Mouse (Mus musculus): ENCODE results near the gene Hist1h2ac. TPM values are rescaled to one million over a fixed set of nuclear protein-coding genes. Genes with fewer than 3 reads are reported as not detected.
A peak's percentile ranks its signal among the peaks of the same experiment; 100 is the strongest.
"Not testable (repeated sequence)": the region's sequence is repeated elsewhere in the genome, so short reads cannot be mapped to it uniquely, and the experiment has no call there.

The Hist1h2ac gene
- polyA plus RNA-seq, 1 experiment from 2014 or later, result 0.17 TPM

DNA sequence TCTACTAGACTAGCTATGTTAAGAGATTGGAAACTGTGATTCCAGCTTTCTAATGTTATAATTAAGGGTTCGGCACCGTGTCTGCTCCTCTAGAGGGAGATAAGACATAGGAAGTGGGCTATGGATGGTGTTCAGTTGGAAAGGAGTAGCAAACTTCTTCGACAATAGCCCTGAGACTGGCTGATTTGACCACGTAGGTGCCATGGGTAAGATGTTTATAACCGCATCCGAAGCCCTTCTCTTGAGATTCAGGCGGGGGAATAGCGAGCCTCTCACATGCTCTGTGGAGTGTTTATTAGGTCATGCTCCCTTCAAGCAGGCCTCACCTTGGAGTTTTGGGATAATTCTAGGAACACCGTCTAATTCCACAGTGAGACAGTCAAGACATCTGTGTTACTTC, 11.2 kb upstream of the Hist1h2ac start:
- H3K27ac ChIP-seq (ENCODE audit: low read depth, low read length), result no peak overlapping the region
- no peak overlapping the region for H3K9ac ChIP-seq (replicated peaks; ENCODE audit: low read depth, low read length)
- no peaks in the 10 kb centered on the region for H3K9me3 ChIP-seq (ENCODE audit: control insufficient read depth, low read length)
- H3K4me1 ChIP-seq (ENCODE audit: control insufficient read depth, insufficient read depth, low read length), result peaks cover 3% of the 10 kb centered on the region; the same call in 1 of the 2 replicates
- 96% methylated on average over 9 of the region's 9 CpGs for WGBS
- no peak overlapping the region for H3K4me3 ChIP-seq (ENCODE audit: low read depth, low read length)
- H3K4me2 ChIP-seq (ENCODE audit: low read depth, low read length), result no peak overlapping the region
- no peaks in the 10 kb centered on the region for H3K36me3 ChIP-seq (ENCODE audit: control insufficient read depth, insufficient read depth, low read length)
- ATAC-seq (ENCODE audit: low read depth), result no peak
- H3K27me3 ChIP-seq (ENCODE audit: control insufficient read depth, insufficient read depth, low read length), result no peaks in the 10 kb centered on the region

DNA sequence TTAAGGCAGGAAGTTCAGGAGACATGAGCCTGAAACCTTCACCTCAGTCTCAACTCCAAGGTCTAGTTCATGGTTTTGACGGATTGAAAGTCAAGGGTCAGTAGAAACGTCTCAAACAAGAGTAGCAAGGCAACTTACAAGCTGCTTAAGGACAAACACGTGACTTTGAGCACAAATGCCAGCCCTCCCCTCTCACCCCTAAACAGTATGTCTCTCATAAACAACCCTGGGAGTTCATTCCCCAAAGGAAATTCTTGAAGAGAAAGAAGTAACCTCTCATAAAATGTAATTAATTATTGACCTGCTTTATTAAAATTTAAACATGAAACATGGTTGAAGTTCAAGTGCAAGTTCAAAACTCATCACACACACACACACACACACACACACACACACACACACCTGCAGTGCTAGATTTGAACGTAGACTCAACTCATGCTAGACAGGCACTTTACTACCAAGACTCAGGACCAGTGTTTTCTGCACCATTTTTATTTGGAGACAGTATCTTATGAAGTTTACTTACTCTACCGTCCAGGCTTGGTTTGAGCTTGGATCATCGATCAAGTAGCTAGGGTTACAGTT, 10.2 kb upstream of the Hist1h2ac start:
- no peak overlapping the region for H3K9ac ChIP-seq (replicated peaks; ENCODE audit: low read depth, low read length)
- no peaks in the 10 kb centered on the region for H3K27me3 ChIP-seq (ENCODE audit: control insufficient read depth, insufficient read depth, low read length)
- WGBS, result 88% methylated on average over 6 of the region's 6 CpGs
- no peaks in the 10 kb centered on the region for H3K36me3 ChIP-seq (ENCODE audit: control insufficient read depth, insufficient read depth, low read length)
- H3K4me2 ChIP-seq (ENCODE audit: low read depth, low read length), result no peak overlapping the region
- H3K4me3 ChIP-seq (ENCODE audit: low read depth, low read length), result no peak overlapping the region
- peaks cover 3% of the 10 kb centered on the region; the same call in 1 of the 2 replicates for H3K4me1 ChIP-seq (ENCODE audit: control insufficient read depth, insufficient read depth, low read length)
- no peak for ATAC-seq (ENCODE audit: low read depth)
- H3K9me3 ChIP-seq (ENCODE audit: control insufficient read depth, low read length), result no peaks in the 10 kb centered on the region
- H3K27ac ChIP-seq (ENCODE audit: low read depth, low read length), result no peak overlapping the region

DNA sequence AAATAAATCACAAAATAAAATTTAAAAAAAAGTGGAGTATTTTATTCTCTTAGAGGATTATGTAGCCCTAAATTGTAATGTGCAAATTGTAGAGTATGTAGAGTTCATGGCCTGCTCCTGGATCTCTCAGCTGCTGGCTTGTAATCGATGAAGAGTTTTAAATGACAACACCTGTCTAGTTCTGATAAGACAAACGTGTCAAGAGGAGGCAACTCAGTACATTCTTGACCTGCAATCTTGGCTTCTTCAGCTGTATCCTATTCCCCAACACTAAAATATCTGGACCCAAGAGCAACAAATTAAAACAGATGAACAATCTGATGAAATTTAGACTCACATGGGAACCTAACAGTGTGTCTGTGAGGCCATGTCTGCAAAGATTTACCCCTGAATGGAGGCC, 5.7 kb upstream of the Hist1h2ac start:
- WGBS, result 84% methylated on average over 2 of the region's 2 CpGs
- peaks cover 8% of the 10 kb centered on the region; the same call in 1 of the 2 replicates for H3K4me1 ChIP-seq (ENCODE audit: control insufficient read depth, insufficient read depth, low read length)
- H3K27me3 ChIP-seq (ENCODE audit: control insufficient read depth, insufficient read depth, low read length), result no peaks in the 10 kb centered on the region
- no peak overlapping the region for H3K27ac ChIP-seq (ENCODE audit: low read depth, low read length)
- no peaks in the 10 kb centered on the region for H3K9me3 ChIP-seq (ENCODE audit: control insufficient read depth, low read length)
- no peak overlapping the region for H3K4me3 ChIP-seq (ENCODE audit: low read depth, low read length)
- H3K36me3 ChIP-seq (ENCODE audit: control insufficient read depth, insufficient read depth, low read length), result no peaks in the 10 kb centered on the region
- no peak for ATAC-seq (ENCODE audit: low read depth)
- H3K9ac ChIP-seq (replicated peaks; ENCODE audit: low read depth, low read length), result no peak overlapping the region
- no peak overlapping the region for H3K4me2 ChIP-seq (ENCODE audit: low read depth, low read length)

DNA sequence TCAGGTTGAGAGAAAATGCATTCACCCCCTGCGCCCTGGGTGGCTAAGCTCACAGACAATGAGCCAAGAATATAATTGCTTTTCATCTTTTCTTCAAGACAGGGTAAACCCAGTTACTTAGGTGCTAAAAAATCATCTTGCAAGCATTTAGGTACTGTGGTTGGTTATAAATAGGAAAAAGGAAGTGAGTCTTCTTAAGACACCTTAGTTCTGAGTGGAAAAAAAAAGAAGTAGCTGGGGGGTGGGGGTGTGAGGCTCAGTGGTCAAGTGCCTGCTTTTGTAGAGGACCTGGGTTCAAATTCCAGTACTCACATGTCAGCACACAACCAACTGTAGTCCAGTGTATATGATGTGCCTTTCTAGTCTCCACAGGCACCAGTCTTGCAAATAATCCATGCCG, 5.2 kb upstream of the Hist1h2ac start:
- Histone ChIP-seq H3K4me3 (ENCODE audit: low read depth, low read length) (no peak overlapping the region), H3K27ac (ENCODE audit: low read depth, low read length) (no peak overlapping the region), H3K36me3 (ENCODE audit: control insufficient read depth, insufficient read depth, low read length) (no peaks in the 10 kb centered on the region), H3K4me2 (ENCODE audit: low read depth, low read length) (no peak overlapping the region), H3K27me3 (ENCODE audit: control insufficient read depth, insufficient read depth, low read length) (no peaks in the 10 kb centered on the region), H3K4me1 (ENCODE audit: control insufficient read depth, insufficient read depth, low read length) (peaks cover 8% of the 10 kb centered on the region; the same call in 1 of the 2 replicates), H3K9me3 (ENCODE audit: control insufficient read depth, low read length) (no peaks in the 10 kb centered on the region), H3K9ac (replicated peaks; ENCODE audit: low read depth, low read length) (no peak overlapping the region)
- no peak for ATAC-seq (ENCODE audit: low read depth)
- 94% methylated on average over 2 of the region's 2 CpGs for WGBS

DNA sequence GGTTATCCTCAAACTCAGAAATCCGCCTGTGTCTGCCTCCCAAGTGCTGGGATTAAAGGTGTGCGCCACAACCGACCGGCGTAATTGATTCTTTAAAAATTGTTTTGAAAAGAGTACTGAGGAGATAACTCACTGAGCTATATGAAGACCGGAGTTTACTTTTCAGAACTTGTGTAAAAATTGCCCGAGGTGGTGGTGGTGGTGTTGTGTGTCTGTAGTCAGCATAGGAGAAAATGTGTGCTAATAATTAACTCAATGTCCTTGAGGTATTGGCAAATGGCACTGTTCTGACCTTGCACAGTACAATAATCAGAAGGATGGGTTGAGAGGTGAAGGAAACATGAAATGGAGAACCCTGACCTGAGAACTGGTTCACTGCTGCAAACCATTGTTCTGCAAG, 4.2 kb upstream of the Hist1h2ac start:
- no peak for ATAC-seq (ENCODE audit: low read depth)
- WGBS, result 98% methylated on average over 7 of the region's 7 CpGs

DNA sequence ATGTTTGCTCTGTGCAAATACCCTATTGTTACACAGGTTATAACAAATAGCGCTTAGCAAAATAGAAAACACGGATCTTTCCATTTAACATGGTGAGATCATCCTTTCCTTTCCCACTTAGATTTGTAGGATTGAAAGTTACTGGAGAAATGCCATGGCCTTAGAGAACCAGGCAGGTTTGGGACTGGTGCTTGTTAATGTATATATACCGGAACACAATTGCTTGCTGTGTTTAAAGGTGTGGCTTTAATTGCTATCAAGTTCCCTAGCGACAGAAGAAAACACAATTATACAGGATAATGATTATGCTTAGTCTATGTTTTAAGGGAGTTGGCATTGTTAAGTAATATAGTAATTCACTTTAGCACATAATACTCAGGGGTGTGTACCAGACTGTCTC, 3.4 kb upstream of the Hist1h2ac start:
- no peak for ATAC-seq (ENCODE audit: low read depth)
- H3K36me3 ChIP-seq (ENCODE audit: control insufficient read depth, insufficient read depth, low read length), result no peaks in the 10 kb centered on the region
- H3K4me3 ChIP-seq (ENCODE audit: low read depth, low read length), result no peak overlapping the region
- WGBS, result 87% methylated on average over 4 of the region's 4 CpGs
- no peak overlapping the region for H3K9ac ChIP-seq (replicated peaks; ENCODE audit: low read depth, low read length)
- no peak overlapping the region for H3K27ac ChIP-seq (ENCODE audit: low read depth, low read length)
- H3K4me2 ChIP-seq (ENCODE audit: low read depth, low read length), result no peak overlapping the region
- H3K4me1 ChIP-seq (ENCODE audit: control insufficient read depth, insufficient read depth, low read length), result peaks cover 14% of the 10 kb centered on the region; the same call in 1 of the 2 replicates
- H3K9me3 ChIP-seq (ENCODE audit: control insufficient read depth, low read length), result no peaks in the 10 kb centered on the region
- H3K27me3 ChIP-seq (ENCODE audit: control insufficient read depth, insufficient read depth, low read length), result no peaks in the 10 kb centered on the region

More for the DNA sequence above, 4.2 kb upstream of the Hist1h2ac start:
- H3K27me3 ChIP-seq (ENCODE audit: control insufficient read depth, insufficient read depth, low read length), result no peaks in the 10 kb centered on the region
- peaks cover 11% of the 10 kb centered on the region; the same call in 1 of the 2 replicates for H3K4me1 ChIP-seq (ENCODE audit: control insufficient read depth, insufficient read depth, low read length)
- H3K9ac ChIP-seq (replicated peaks; ENCODE audit: low read depth, low read length), result no peak overlapping the region
- no peak overlapping the region for H3K4me2 ChIP-seq (ENCODE audit: low read depth, low read length)
- no peaks in the 10 kb centered on the region for H3K36me3 ChIP-seq (ENCODE audit: control insufficient read depth, insufficient read depth, low read length)
- H3K9me3 ChIP-seq (ENCODE audit: control insufficient read depth, low read length), result no peaks in the 10 kb centered on the region
- H3K27ac ChIP-seq (ENCODE audit: low read depth, low read length), result no peak overlapping the region
- H3K4me3 ChIP-seq (ENCODE audit: low read depth, low read length), result no peak overlapping the region

DNA sequence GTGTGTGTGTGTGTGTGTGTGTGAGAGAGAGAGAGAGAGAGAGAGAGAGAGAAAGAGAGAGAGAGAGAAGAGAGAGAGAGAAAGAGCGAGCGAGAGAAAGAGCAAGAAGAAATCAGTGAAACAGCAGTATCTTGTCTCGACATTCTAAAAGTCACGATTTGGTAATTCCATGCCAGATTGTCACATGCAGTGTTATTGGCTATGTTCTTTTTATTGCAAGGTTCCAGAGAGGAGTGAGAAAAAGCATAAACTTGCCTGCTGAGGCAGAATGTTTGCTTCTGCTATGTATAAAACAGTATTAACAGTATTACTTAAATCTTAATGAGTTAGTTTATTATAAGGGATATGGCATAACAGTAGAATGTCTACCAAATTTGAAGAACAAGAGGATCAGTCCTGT, 2.2 kb upstream of the Hist1h2ac start:
- no peak for ATAC-seq (ENCODE audit: low read depth)
- Histone ChIP-seq H3K36me3 (ENCODE audit: control insufficient read depth, insufficient read depth, low read length) (no peaks in the 10 kb centered on the region), H3K27ac (ENCODE audit: low read depth, low read length) (no peak overlapping the region; the same call in 1 of the 2 replicates), H3K4me1 (ENCODE audit: control insufficient read depth, insufficient read depth, low read length) (peaks cover 14% of the 10 kb centered on the region; the same call in 1 of the 2 replicates), H3K9me3 (ENCODE audit: control insufficient read depth, low read length) (no peaks in the 10 kb centered on the region), H3K4me2 (ENCODE audit: low read depth, low read length) (peak overlapping the region; percentile 77), H3K4me3 (ENCODE audit: low read depth, low read length) (peak overlapping the region; percentile 51; the same call in 1 of the 2 replicates), H3K27me3 (ENCODE audit: control insufficient read depth, insufficient read depth, low read length) (no peaks in the 10 kb centered on the region), H3K9ac (replicated peaks; ENCODE audit: low read depth, low read length) (no peak overlapping the region; the same call in 1 of the 2 replicates)
- 64% methylated on average over 4 of the region's 4 CpGs for WGBS

DNA sequence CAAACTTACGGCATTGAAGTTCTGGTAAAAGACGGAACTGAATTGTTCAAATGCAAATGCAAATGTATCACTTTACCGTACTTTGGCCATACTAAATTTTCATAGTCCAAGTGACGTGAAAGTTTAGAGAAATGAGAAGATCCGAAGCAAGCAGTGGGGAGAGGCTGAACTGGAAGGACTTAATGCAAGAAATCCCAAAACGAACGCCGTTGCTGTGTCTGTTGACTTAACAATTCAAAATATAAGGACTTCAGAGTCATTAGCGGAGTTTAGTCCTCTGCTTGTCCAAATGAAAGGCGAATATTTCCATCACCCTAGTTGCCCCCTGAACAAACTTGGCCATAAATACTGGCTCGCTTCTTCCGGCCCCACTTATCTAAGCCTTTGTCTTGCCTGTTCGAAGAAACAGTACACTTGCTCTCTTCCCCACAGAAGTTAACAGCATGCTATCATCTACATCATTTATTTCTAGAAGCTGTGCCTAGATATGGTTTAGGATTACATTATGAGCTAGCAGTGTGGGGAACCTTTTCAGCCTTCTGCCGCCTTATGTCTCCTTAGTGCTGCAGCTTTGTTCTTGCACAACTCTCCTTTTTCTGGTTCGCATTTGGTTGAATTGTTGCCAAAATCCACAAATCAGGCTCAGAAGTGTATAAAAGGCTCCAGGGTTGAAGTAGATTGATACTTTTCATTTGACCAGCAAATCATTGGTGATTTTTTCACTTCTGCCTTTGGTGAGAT, 1.5 kb upstream of the Hist1h2ac start:
- H3K27me3 ChIP-seq (ENCODE audit: control insufficient read depth, insufficient read depth, low read length), result no peaks in the 10 kb centered on the region

DNA sequence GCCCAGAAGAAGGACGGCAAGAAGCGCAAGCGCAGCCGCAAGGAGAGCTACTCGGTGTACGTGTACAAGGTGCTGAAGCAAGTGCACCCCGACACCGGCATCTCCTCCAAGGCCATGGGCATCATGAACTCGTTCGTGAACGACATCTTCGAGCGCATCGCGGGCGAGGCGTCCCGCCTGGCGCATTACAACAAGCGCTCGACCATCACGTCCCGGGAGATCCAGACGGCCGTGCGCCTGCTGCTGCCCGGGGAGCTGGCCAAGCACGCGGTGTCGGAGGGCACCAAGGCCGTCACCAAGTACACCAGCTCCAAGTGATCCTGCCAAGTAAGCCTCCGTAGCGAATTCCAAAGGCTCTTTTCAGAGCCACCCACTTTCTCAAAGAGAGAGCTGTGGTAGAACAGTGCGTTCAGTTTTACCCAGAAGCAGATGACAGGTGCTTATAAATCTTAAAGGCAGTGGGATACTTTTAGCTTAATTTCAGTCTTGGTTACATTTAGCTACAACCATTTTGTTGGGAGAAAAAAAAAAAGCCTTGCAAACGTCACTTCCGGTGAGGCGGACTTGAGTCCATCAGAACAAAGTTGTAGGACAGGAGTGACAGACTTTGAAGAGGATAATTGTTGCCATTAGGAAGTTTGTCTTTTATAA, 672 bp upstream of the Hist1h2ac start:
- not testable (repeated sequence) for H3K9me3 ChIP-seq (ENCODE audit: control insufficient read depth, low read length); H3K36me3 ChIP-seq (ENCODE audit: control insufficient read depth, insufficient read depth, low read length); H3K27me3 ChIP-seq (ENCODE audit: control insufficient read depth, insufficient read depth, low read length)
- H3K4me3 ChIP-seq (ENCODE audit: low read depth, low read length), result peak overlapping the region; percentile 51
- WGBS, result 0% methylated on average over 11 of the region's 37 CpGs
- H3K4me2 ChIP-seq (ENCODE audit: low read depth, low read length), result peak overlapping the region; percentile 77
- ATAC-seq (ENCODE audit: low read depth), result peak; percentile 45
- peaks cover 14% of the 10 kb centered on the region; the same call in 1 of the 2 replicates for H3K4me1 ChIP-seq (ENCODE audit: control insufficient read depth, insufficient read depth, low read length)
- peak overlapping the region; percentile 63 for H3K9ac ChIP-seq (replicated peaks; ENCODE audit: low read depth, low read length)
- peak overlapping the region; percentile 92 for H3K27ac ChIP-seq (ENCODE audit: low read depth, low read length)

More for the DNA sequence above, 1.5 kb upstream of the Hist1h2ac start:
- peak overlapping the region; percentile 77 for H3K4me2 ChIP-seq (ENCODE audit: low read depth, low read length)
- H3K4me3 ChIP-seq (ENCODE audit: low read depth, low read length), result peak overlapping the region; percentile 51
- 7% methylated on average over 15 of the region's 15 CpGs for WGBS
- ATAC-seq (ENCODE audit: low read depth), result no peak
- H3K4me1 ChIP-seq (ENCODE audit: control insufficient read depth, insufficient read depth, low read length), result peaks cover 14% of the 10 kb centered on the region; the same call in 1 of the 2 replicates
- H3K9ac ChIP-seq (replicated peaks; ENCODE audit: low read depth, low read length), result peak overlapping the region; percentile 44; the same call in 1 of the 2 replicates
- no peaks in the 10 kb centered on the region for H3K36me3 ChIP-seq (ENCODE audit: control insufficient read depth, insufficient read depth, low read length)
- peak overlapping the region; percentile 92 for H3K27ac ChIP-seq (ENCODE audit: low read depth, low read length)
- H3K9me3 ChIP-seq (ENCODE audit: control insufficient read depth, low read length), result no peaks in the 10 kb centered on the region
